In the genomic region with DNA sequence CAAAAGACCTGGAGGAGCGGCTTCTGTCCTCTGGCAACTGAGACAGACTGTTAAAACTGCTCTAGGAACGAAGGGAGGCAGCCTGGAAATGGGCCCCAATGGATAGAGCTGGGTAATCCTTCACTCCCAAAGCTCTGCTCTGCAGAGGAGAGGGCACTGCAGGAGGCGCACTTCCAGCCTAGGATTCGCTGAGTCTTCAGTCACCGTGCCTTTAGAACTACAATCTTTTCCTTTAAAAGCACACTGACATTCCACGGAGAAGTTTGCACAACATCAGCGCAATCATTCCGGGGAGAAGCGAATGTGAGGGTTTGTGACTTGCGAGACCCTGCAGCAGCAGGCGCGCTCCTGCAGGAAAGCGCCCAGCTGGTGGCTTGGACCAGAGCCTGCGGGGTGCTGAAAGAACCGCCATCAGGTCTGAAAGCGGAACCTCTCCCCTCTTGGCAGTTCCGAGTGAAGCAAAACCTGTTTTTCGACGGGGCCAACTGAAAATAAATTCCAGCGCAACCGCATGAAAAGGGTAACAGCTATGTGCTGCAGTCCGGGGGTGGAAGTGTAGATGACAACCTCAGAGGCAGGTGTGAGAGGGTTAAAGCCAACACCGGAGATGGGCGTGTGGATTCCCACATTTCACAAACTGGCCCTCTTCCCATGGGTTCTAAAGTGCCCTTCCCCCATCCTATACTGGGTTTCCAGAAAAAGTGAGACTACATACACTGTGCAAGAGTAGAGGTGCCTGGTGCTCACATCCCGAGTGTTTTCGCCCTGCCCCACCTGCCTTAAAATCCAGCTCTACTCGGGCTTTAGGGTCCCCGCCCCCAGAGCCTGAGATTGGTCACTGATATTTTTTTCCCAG, we compare ENCODE assay signal across 8 mouse cellular contexts. TPM values are rescaled to one million over a fixed set of nuclear protein-coding genes. Genes with fewer than 3 reads are reported as not detected.
DNase-seq lines count a peak whose midpoint lies in the region; ATAC-seq and TF ChIP-seq lines count a peak whose summit lies in the region.

No protein-coding gene starts in this region.

- H3K4me3 ChIP-seq in embryonic facial prominence, embryonic 11.5 days (ENCODE audit: low read depth, low read length), result peak overlapping the region; percentile 53
- H3K4me3 ChIP-seq in heart, postnatal 0 days (ENCODE audit: low read depth, low read length), result peak overlapping the region; percentile 60
- peak overlapping the region; percentile 66 for H3K4me3 ChIP-seq in neural tube, embryonic 14.5 days (ENCODE audit: low read depth, low read length)

- ATAC-seq in embryonic facial prominence, embryonic 11.5 days (replicated peaks; ENCODE audit: insufficient number of reproducible peaks, low FRiP score, low TSS enrichment, low read depth), result 0 out of 2 replicates have a peak, but pooled peaks have one; percentile 2
- no peak for ATAC-seq in heart, postnatal 0 days (ENCODE audit: insufficient read depth, low read depth)
- no peak for ATAC-seq in neural tube, embryonic 14.5 days (ENCODE audit: low read depth)

- no peak for TF ChIP-seq EP300 in heart, postnatal 0 days (IDR thresholded peaks at IDR 0.05; ENCODE audit: low read depth)

- peak overlapping the region; percentile 67 for H3K4me2 ChIP-seq in embryonic facial prominence, embryonic 11.5 days (ENCODE audit: low read depth, low read length)
- H3K4me2 ChIP-seq in heart, postnatal 0 days (ENCODE audit: low read depth, low read length), result peak overlapping the region; percentile 89
- H3K4me2 ChIP-seq in neural tube, embryonic 14.5 days (ENCODE audit: low read depth, low read length), result peak overlapping the region; percentile 73

- peak overlapping the region; percentile 37 for H3K9ac ChIP-seq in embryonic facial prominence, embryonic 11.5 days (replicated peaks; ENCODE audit: low read length)
- H3K9ac ChIP-seq in heart, postnatal 0 days (replicated peaks; ENCODE audit: low read depth, low read length), result peak overlapping the region; percentile 60
- peak overlapping the region; percentile 62 for H3K9ac ChIP-seq in neural tube, embryonic 14.5 days (replicated peaks; ENCODE audit: low read depth, low read length)

- DNase-seq in B cell, adult 2 months, result peak; percentile 59 to 61
- DNase-seq in adrenal gland, adult 2 months, result peak; percentile 34
- DNase-seq in embryonic facial prominence, embryonic 11.5 days (ENCODE audit: low spot score), result peak; percentile 61
- DNase-seq in heart, postnatal 0 days (ENCODE audit: low spot score), result peak; percentile 27
- DNase-seq in kidney, postnatal 4 days, result peak; percentile 72 to 80
- peak; percentile 74 to 76 for DNase-seq in lung, adult 18-20 months
- DNase-seq in urinary bladder, adult 2 months (ENCODE audit: low spot score), result peak; percentile 51

- no peaks in the 10 kb centered on the region for H3K36me3 ChIP-seq in embryonic facial prominence, embryonic 11.5 days (replicated peaks; ENCODE audit: control insufficient read depth, insufficient read depth, low read depth, low read length)
- H3K36me3 ChIP-seq in heart, postnatal 0 days (replicated peaks; ENCODE audit: control insufficient read depth, insufficient read depth, low read length), result no peaks in the 10 kb centered on the region
- no peaks in the 10 kb centered on the region for H3K36me3 ChIP-seq in neural tube, embryonic 14.5 days (ENCODE audit: control insufficient read depth, insufficient read depth, low read length)

- TF ChIP-seq CTCF in heart, postnatal 0 days (IDR thresholded peaks at IDR 0.05; ENCODE audit: low read depth), result peak; percentile 36

- no peaks in the 10 kb centered on the region for H3K9me3 ChIP-seq in embryonic facial prominence, embryonic 11.5 days (replicated peaks; ENCODE audit: control insufficient read depth, low read length)
- no peaks in the 10 kb centered on the region for H3K9me3 ChIP-seq in heart, postnatal 0 days (replicated peaks; ENCODE audit: control insufficient read depth, low read length)
- H3K9me3 ChIP-seq in neural tube, embryonic 14.5 days (ENCODE audit: control insufficient read depth, low read length), result no peaks in the 10 kb centered on the region

- H3K27me3 ChIP-seq in embryonic facial prominence, embryonic 11.5 days (ENCODE audit: control insufficient read depth, insufficient read depth, low read length), result peaks cover 3% of the 10 kb centered on the region; the same call in 1 of the 2 replicates
- no peaks in the 10 kb centered on the region for H3K27me3 ChIP-seq in heart, postnatal 0 days (ENCODE audit: control insufficient read depth, insufficient read depth, low read length)
- H3K27me3 ChIP-seq in neural tube, embryonic 14.5 days (ENCODE audit: control insufficient read depth, insufficient read depth, low read length), result peaks cover 2% of the 10 kb centered on the region; the same call in 1 of the 2 replicates

- H3K27ac ChIP-seq in embryonic facial prominence, embryonic 11.5 days (replicated peaks; ENCODE audit: low read depth, low read length), result no peak overlapping the region
- H3K27ac ChIP-seq in heart, postnatal 0 days (ENCODE audit: low read depth), result peak overlapping the region; percentile 48; the same call in 1 of the 2 replicates
- H3K27ac ChIP-seq in neural tube, embryonic 14.5 days (ENCODE audit: low read depth, low read length), result peak overlapping the region; percentile 29; the same call in 1 of the 2 replicates

- under 1% methylated on average over 28 of the region's 28 CpGs for WGBS in embryonic facial prominence, embryonic 11.5 days
- under 1% methylated on average over 28 of the region's 28 CpGs for WGBS in heart, postnatal 0 days
- WGBS in neural tube, embryonic 14.5 days, result under 1% methylated on average over 28 of the region's 28 CpGs

- no peaks in the 10 kb centered on the region; the same call in 1 of the 2 replicates for H3K4me1 ChIP-seq in embryonic facial prominence, embryonic 11.5 days (ENCODE audit: control insufficient read depth, insufficient read depth, low read length)
- no peaks in the 10 kb centered on the region for H3K4me1 ChIP-seq in heart, postnatal 0 days (ENCODE audit: control insufficient read depth, insufficient read depth)
- H3K4me1 ChIP-seq in neural tube, embryonic 14.5 days (ENCODE audit: control insufficient read depth, insufficient read depth, low read length), result peaks cover 10% of the 10 kb centered on the region; the same call in 1 of the 2 replicates

RNA-seq across cellular contexts. Expression of a gene that starts 3.4 kb away (rescaled TPM):
- 10 to 100 TPM; 44.1 to 61.6 TPM for total RNA-seq in adrenal gland, adult 2 months (2021)
- 4.7 and 6.2 TPM in 2 replicates for polyA plus RNA-seq in adrenal gland, adult 2 months (2012; rRNA removed)
- 28.1 and 32.8 TPM in 2 replicates for polyA plus RNA-seq in embryonic facial prominence, embryonic 11.5 days (2014; fragmentation: Nextera tagmentation; extraction: Ambion mirVana)
- 11.5 and 20.3 TPM in 2 replicates for total RNA-seq in heart, postnatal 0 days (2014; rRNA removed; ENCODE audit: low replicate concordance)
- polyA plus RNA-seq in heart, postnatal 0 days (2015; fragmentation: Nextera tagmentation; extraction: Ambion mirVana), result 2.1 and 2.3 TPM in 2 replicates
- 64.0 and 64.6 TPM in 2 replicates for polyA plus RNA-seq in neural tube, embryonic 14.5 days (2014; fragmentation: Nextera tagmentation; extraction: Ambion mirVana)
- 27.5 and 33.6 TPM in 2 replicates for polyA plus RNA-seq in urinary bladder, adult 2 months (2012; rRNA removed)
